Comparison of ENCODE assay signal across 27 mouse cellular contexts in the genomic region with DNA sequence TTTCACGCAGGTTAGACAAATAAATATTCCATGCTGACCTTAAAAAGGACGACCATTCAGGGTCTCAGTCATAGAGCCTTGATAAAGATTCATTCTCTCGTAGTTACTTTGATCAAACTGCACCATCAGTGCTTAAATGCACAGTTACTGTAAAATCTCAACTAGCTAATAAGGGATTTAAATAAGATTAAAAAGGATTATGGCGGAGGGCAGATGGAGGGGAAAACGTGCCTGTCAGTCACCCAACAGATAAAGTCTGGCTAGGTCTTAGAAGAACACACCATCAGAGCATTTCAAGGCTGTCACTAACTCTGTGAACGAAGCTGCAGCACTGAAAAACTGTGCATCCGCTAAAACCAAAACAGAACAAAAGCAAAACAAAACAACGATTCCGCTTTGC. TPM values are rescaled to one million over a fixed set of nuclear protein-coding genes. Genes with fewer than 3 reads are reported as not detected.
A peak's percentile ranks its signal among the peaks of the same experiment; 100 is the strongest.
DNase-seq lines count a peak whose midpoint lies in the region; ATAC-seq and TF ChIP-seq lines count a peak whose summit lies in the region.
"Had no signal": no experiment of that assay in that cellular context is flagged by ENCODE, and none has a peak within 500 bp of the region (broad histone marks: within the 10 kb centered on the region; RNA-seq: fewer than 3 reads in every experiment).

No protein-coding gene starts in this region.

- H3K4me2 ChIP-seq in forebrain, postnatal 0 days (ENCODE audit: low read depth): peak overlapping the region; percentile 88
- no peak overlapping the region for H3K4me2 ChIP-seq in forebrain, embryonic 12.5 days
- H3K4me2 ChIP-seq in midbrain, postnatal 0 days (ENCODE audit: low read depth, low read length, poor library complexity, severe bottlenecking): peak overlapping the region; percentile 91

- TF ChIP-seq CTCF in forebrain, postnatal 0 days (IDR thresholded peaks at IDR 0.05; ENCODE audit: low read depth): no peak
- TF ChIP-seq CTCF in testis, adult 2 months (IDR thresholded peaks at IDR 0.05; ENCODE audit: control insufficient read depth, insufficient read depth, insufficient replicate concordance, low read depth, low read length): no peak
- no peak for TF ChIP-seq CTCF in midbrain, postnatal 0 days (IDR thresholded peaks at IDR 0.05)

- no peaks in the 10 kb centered on the region for H3K36me3 ChIP-seq in forebrain, postnatal 0 days (ENCODE audit: insufficient read depth)
- no peaks in the 10 kb centered on the region for H3K36me3 ChIP-seq in forebrain, embryonic 12.5 days (replicated peaks)
- H3K36me3 ChIP-seq in testis, adult 2 months (ENCODE audit: control insufficient read depth, insufficient read depth, low read length): no peaks in the 10 kb centered on the region
- no peaks in the 10 kb centered on the region for H3K36me3 ChIP-seq in midbrain, postnatal 0 days (ENCODE audit: insufficient read depth, low read length)
- H3K36me3 ChIP-seq: heart, embryonic 13.5 days; limb, embryonic 15.5 days; stomach, embryonic 15.5 days had no signal

- no peak for ATAC-seq in forebrain, postnatal 0 days
- ATAC-seq in forebrain, embryonic 12.5 days (ENCODE audit: low FRiP score): no peak
- no peak for ATAC-seq in midbrain, postnatal 0 days (ENCODE audit: low FRiP score)

- no peak for DNase-seq in forebrain, postnatal 0 days
- DNase-seq in testis, postnatal 10 days (ENCODE audit: low spot score): no peak
- DNase-seq in midbrain, postnatal 0 days (ENCODE audit: low spot score): no peak
- DNase-seq in frontal cortex, postnatal 14 days (ENCODE audit: low spot score in 2 of 2): no peak
- DNase-seq in cerebellum, postnatal 25 days: no peak
- DNase-seq: adrenal gland, postnatal 25 days; cerebellum, adult 9-10 months; gastrocnemius, postnatal 25 days; heart, adult 18-20 months; heart, postnatal 14 days; kidney, adult 18-20 months; left cerebral cortex, postnatal 4 days; lung, embryonic 14.5 days; thymus, adult 2 months had no signal

- 0 out of 2 replicates have a peak overlapping the region, but pooled peaks have one; percentile 50 for H3K4me3 ChIP-seq in forebrain, postnatal 0 days (ENCODE audit: low read depth, low read length)
- no peak overlapping the region for H3K4me3 ChIP-seq in forebrain, embryonic 12.5 days (replicated peaks)
- H3K4me3 ChIP-seq in testis, adult 2 months (ENCODE audit: control insufficient read depth, low read depth, low read length): peak overlapping the region; percentile 89
- no peak overlapping the region for H3K4me3 ChIP-seq in midbrain, postnatal 0 days (ENCODE audit: low read depth, low read length)

- no peak overlapping the region for H3K27ac ChIP-seq in forebrain, postnatal 0 days (ENCODE audit: low read depth, low read length)
- no peak overlapping the region for H3K27ac ChIP-seq in forebrain, embryonic 12.5 days
- no peak overlapping the region for H3K27ac ChIP-seq in testis, adult 2 months (ENCODE audit: control insufficient read depth, insufficient read depth, low read depth, low read length)
- no peak overlapping the region for H3K27ac ChIP-seq in midbrain, postnatal 0 days (ENCODE audit: low read depth, low read length)
- H3K27ac ChIP-seq: heart, embryonic 13.5 days; kidney, postnatal 0 days; limb, embryonic 15.5 days; liver, embryonic 14.5 days; stomach, embryonic 15.5 days had no signal

- H3K27me3 ChIP-seq in forebrain, postnatal 0 days (ENCODE audit: insufficient read depth, low read length): no peaks in the 10 kb centered on the region
- peaks cover 60% of the 10 kb centered on the region for H3K27me3 ChIP-seq in forebrain, embryonic 12.5 days
- no peaks in the 10 kb centered on the region for H3K27me3 ChIP-seq in testis, adult 2 months (ENCODE audit: control insufficient read depth, insufficient read depth, low read length)
- 0 out of 2 replicates have a peak, but pooled peaks cover 2% of the 10 kb centered on the region for H3K27me3 ChIP-seq in midbrain, postnatal 0 days (ENCODE audit: insufficient read depth, low read length)

- no peak overlapping the region for H3K9ac ChIP-seq in forebrain, postnatal 0 days
- no peak overlapping the region for H3K9ac ChIP-seq in forebrain, embryonic 12.5 days
- H3K9ac ChIP-seq in midbrain, postnatal 0 days (replicated peaks; ENCODE audit: low read length, poor library complexity, severe bottlenecking): no peak overlapping the region
- H3K9ac ChIP-seq: heart, embryonic 13.5 days; limb, embryonic 15.5 days; liver, embryonic 14.5 days; lung, embryonic 14.5 days; stomach, embryonic 15.5 days had no signal

- 31% methylated on average over 9 of the region's 9 CpGs for WGBS in forebrain, postnatal 0 days
- WGBS in forebrain, embryonic 12.5 days: 53% methylated on average over 9 of the region's 9 CpGs
- WGBS in midbrain, postnatal 0 days: 25% methylated on average over 9 of the region's 9 CpGs

- no peaks in the 10 kb centered on the region for H3K9me3 ChIP-seq in forebrain, postnatal 0 days (ENCODE audit: low read length)
- H3K9me3 ChIP-seq in forebrain, embryonic 12.5 days: no peaks in the 10 kb centered on the region
- H3K9me3 ChIP-seq in midbrain, postnatal 0 days (ENCODE audit: low read length): no peaks in the 10 kb centered on the region
- H3K9me3 ChIP-seq: heart, embryonic 13.5 days; limb, embryonic 15.5 days; stomach, embryonic 15.5 days had no signal

- no peak for TF ChIP-seq POLR2A in testis, adult 2 months (IDR thresholded peaks at IDR 0.05; ENCODE audit: control insufficient read depth, low read depth, low read length)

- H3K4me1 ChIP-seq in forebrain, postnatal 0 days (ENCODE audit: insufficient read depth): peaks cover 2% of the 10 kb centered on the region; the same call in 1 of the 2 replicates
- peaks cover 15% of the 10 kb centered on the region for H3K4me1 ChIP-seq in forebrain, embryonic 12.5 days
- H3K4me1 ChIP-seq in testis, adult 2 months (ENCODE audit: control insufficient read depth, insufficient read depth, low read length): no peaks in the 10 kb centered on the region; the same call in none of the 2 replicates
- H3K4me1 ChIP-seq in midbrain, postnatal 0 days (ENCODE audit: insufficient read depth, low read length): no peaks in the 10 kb centered on the region

RNA-seq across cellular contexts. Expression of a gene that starts 1.6 kb away (rescaled TPM):
- total RNA-seq in forebrain, postnatal 0 days (2014; rRNA removed): 1.5 and 2.3 TPM in 2 replicates
- polyA plus RNA-seq in forebrain, postnatal 0 days (2015; fragmentation: Nextera tagmentation; extraction: Ambion mirVana): 1.2 and 1.9 TPM in 2 replicates
- 0.78 and 0.91 TPM in 2 replicates for polyA plus RNA-seq in forebrain, embryonic 12.5 days (2016; fragmentation: Nextera tagmentation; extraction: Ambion mirVana)
- polyA plus RNA-seq in testis, adult 2 months (2012; rRNA removed): 98.5 and 99.6 TPM in 2 replicates
- 1.1 and 2.3 TPM in 2 replicates for total RNA-seq in midbrain, postnatal 0 days (2014; rRNA removed)
- polyA plus RNA-seq in midbrain, postnatal 0 days (2015; fragmentation: Nextera tagmentation; extraction: Ambion mirVana): 2.1 and 2.2 TPM in 2 replicates
- total RNA-seq: adrenal gland, postnatal 25 days; common myeloid progenitor, adult 5-6 weeks; gastrocnemius, postnatal 25 days had no signal

RNA-seq across cellular contexts. Expression of a gene that starts 32.9 kb away (rescaled TPM):
- not detected in 2 replicates for total RNA-seq in forebrain, postnatal 0 days (2014; rRNA removed)
- not detected in 2 replicates for polyA plus RNA-seq in forebrain, postnatal 0 days (2015; fragmentation: Nextera tagmentation; extraction: Ambion mirVana)
- not detected in 2 replicates for polyA plus RNA-seq in forebrain, embryonic 12.5 days (2016; fragmentation: Nextera tagmentation; extraction: Ambion mirVana)
- 0.04 TPM in 1 of 2 replicates, not detected in the other for polyA plus RNA-seq in testis, adult 2 months (2012; rRNA removed)
- total RNA-seq in midbrain, postnatal 0 days (2014; rRNA removed): not detected in 2 replicates
- not detected in 2 replicates for polyA plus RNA-seq in midbrain, postnatal 0 days (2015; fragmentation: Nextera tagmentation; extraction: Ambion mirVana)
- total RNA-seq: adrenal gland, postnatal 25 days; common myeloid progenitor, adult 5-6 weeks; gastrocnemius, postnatal 25 days; heart, adult 18-20 months; heart, postnatal 14 days; layer of hippocampus, postnatal 10 days; left cerebral cortex, adult 8-10 months; left cerebral cortex, postnatal 4 days had no signal
- polyA plus RNA-seq: forebrain, embryonic 11.5 days; heart, embryonic 13.5 days; kidney, postnatal 0 days; limb, embryonic 15.5 days; liver, embryonic 14.5 days; lung, embryonic 14.5 days; stomach, embryonic 15.5 days had no signal

RNA-seq across cellular contexts. Expression of a gene that starts 36.2 kb away (rescaled TPM):
- not detected in 2 replicates for total RNA-seq in forebrain, postnatal 0 days (2014; rRNA removed)
- polyA plus RNA-seq in forebrain, postnatal 0 days (2015; fragmentation: Nextera tagmentation; extraction: Ambion mirVana): not detected in 2 replicates
- not detected in 2 replicates for polyA plus RNA-seq in forebrain, embryonic 12.5 days (2016; fragmentation: Nextera tagmentation; extraction: Ambion mirVana)
- 0.11 and 0.23 TPM in 2 replicates for polyA plus RNA-seq in testis, adult 2 months (2012; rRNA removed)
- 0.16 TPM in 1 of 2 replicates, not detected in the other for total RNA-seq in midbrain, postnatal 0 days (2014; rRNA removed)
- polyA plus RNA-seq in midbrain, postnatal 0 days (2015; fragmentation: Nextera tagmentation; extraction: Ambion mirVana): not detected in 2 replicates
- total RNA-seq: adrenal gland, postnatal 25 days; common myeloid progenitor, adult 5-6 weeks; heart, adult 18-20 months; heart, postnatal 14 days; megakaryocyte, adult 5-6 weeks had no signal
- polyA plus RNA-seq: forebrain, embryonic 11.5 days; kidney, postnatal 0 days; limb, embryonic 15.5 days; liver, embryonic 14.5 days; lung, embryonic 14.5 days; neural tube, embryonic 11.5 days had no signal

Comparison
In these comparisons a context has a peak if more than half of its experiments do, and no peak if none do; other contexts are left out.
1. H3K4me3 ChIP-seq: peak in forebrain, postnatal 0 days (single experiment) and testis, adult 2 months (single experiment); none in forebrain, embryonic 12.5 days (single experiment) and midbrain, postnatal 0 days (single experiment).
2. RNA of a gene that starts 1.6 kb away (polyA plus RNA-seq): 98.5 to 99.6 TPM in testis, adult 2 months; 2.1 to 2.2 TPM in midbrain, postnatal 0 days, 1.2 to 1.9 TPM in forebrain, postnatal 0 days and 0.78 to 0.91 TPM in forebrain, embryonic 12.5 days; every median in the first group is over 10 times any median in the second.